Mouse (Mus musculus): ENCODE data around the gene Mcoln2. TPM values are rescaled to one million over a fixed set of nuclear protein-coding genes. Genes with fewer than 3 reads are reported as not detected.

Gene Mcoln2
- total and polyA plus RNA-seq, 3 experiments = 31.0 to 34.9 (median 32.0) TPM

GRCm38 (mm10) chr3:146155628-146156576, 6.3 kb downstream of the Mcoln2 start:
- Histone ChIP-seq H3K9ac (ENCODE audit: insufficient read depth, low read depth) (peak overlapping the region; percentile 16; the same call in 1 of the 2 replicates), H3K27me3 (replicated peaks) (no peaks in the 10 kb centered on the region), H3K27ac (ENCODE audit: insufficient read depth, low read depth) (peak overlapping the region; percentile 89), H3K4me3 (replicated peaks in 1 of 3; ENCODE audit: low read depth in 2 of 3, low read length in 2 of 3, poor library complexity in 1 of 3) (peak overlapping the region; percentile 3 to 17 (median 10)), H3K4me1 (ENCODE audit: control insufficient read depth in 1 of 2, insufficient read depth in 2 of 2) (peaks cover 25 to 84% of the 10 kb centered on the region in 2 experiments), H3K4me2 (ENCODE audit: insufficient read depth, low read depth, poor library complexity, severe bottlenecking) (peak overlapping the region; percentile 40), H3K9me3 (replicated peaks; ENCODE audit: low read length) (peaks cover 8% of the 10 kb centered on the region), H3K79me2 (replicated peaks; ENCODE audit: control insufficient read depth, extremely low read depth, insufficient read depth, poor library complexity, severe bottlenecking) (peaks cover 45% of the 10 kb centered on the region), H3K36me3 (replicated peaks in 1 of 2; ENCODE audit: control insufficient read depth in 1 of 2, insufficient read depth in 1 of 2, low read length in 1 of 2) (peaks cover 9 to 20% of the 10 kb centered on the region in 2 experiments)
- in situ Hi-C loops (cut with MboI; ENCODE audit: low pct_ligation_motif_present, low pct_unique_long_range_greater_than_20kb, low sequenced_read_pairs) = no loop called here
- dilution Hi-C loops (cut with MboI; ENCODE audit: extremely low pct_ligation_motif_present, extremely low pct_unique_long_range_greater_than_20kb, low sequenced_read_pairs) = no loop called here
- TF ChIP-seq ZKSCAN1 (IDR thresholded peaks at IDR 0.05; ENCODE audit: borderline replicate concordance, low read depth, low read length) (peak; percentile 97), NRF1 (IDR thresholded peaks at IDR 0.05; ENCODE audit: low read depth, low read length) (no peak), NELFE (IDR thresholded peaks at IDR 0.05; ENCODE audit: low read depth, low read length) (no peak; the same call in 1 of the 2 replicates), ZC3H11A (IDR thresholded peaks at IDR 0.05; ENCODE audit: low read depth, low read length) (no peak), GABPA (IDR thresholded peaks at IDR 0.05; ENCODE audit: insufficient replicate concordance, low read depth, low read length) (no peak), ELF1 (IDR thresholded peaks at IDR 0.05; ENCODE audit: low read depth, low read length) (peak; percentile 56), JUND (conservative IDR thresholded peaks at IDR 0.05; ENCODE audit: low read depth, low read length) (no peak), MYC (IDR thresholded peaks at IDR 0.05; ENCODE audit: low read depth, low read length) (peak; percentile 10), POLR2A (IDR thresholded peaks at IDR 0.05; ENCODE audit: low read depth, low read length) (peak; percentile 58), MAX (IDR thresholded peaks at IDR 0.05; ENCODE audit: low read length) (no peak), RAD21 (IDR thresholded peaks at IDR 0.05; ENCODE audit: low read depth, low read length) (no peak), POLR2AphosphoS2 (IDR thresholded peaks at IDR 0.05; ENCODE audit: low read depth, low read length) (no peak), SIN3A (IDR thresholded peaks at IDR 0.05; ENCODE audit: low read length) (0 out of 2 replicates have a peak, but pooled peaks have one; percentile 22), EP300 (IDR thresholded peaks at IDR 0.05; ENCODE audit: low read length) (peak; percentile 20; the same call in 1 of the 2 replicates), MAZ (IDR thresholded peaks at IDR 0.05; ENCODE audit: low read depth, low read length) (no peak), USF1 (IDR thresholded peaks at IDR 0.05; ENCODE audit: low read depth, low read length) (no peak), MAFK (IDR thresholded peaks at IDR 0.05; ENCODE audit: insufficient replicate concordance, low read length) (no peak), BHLHE40 (IDR thresholded peaks at IDR 0.05; ENCODE audit: low read depth, low read length) (peak; percentile 71), CTCF (conservative IDR thresholded peaks at IDR 0.05 in 1 of 2, IDR thresholded peaks at IDR 0.05 in 1 of 2; ENCODE audit: low read depth in 2 of 2, low read length in 2 of 2) (no peak), MXI1 (IDR thresholded peaks at IDR 0.05; ENCODE audit: low read depth, low read length) (0 out of 2 replicates have a peak, but pooled peaks have one; percentile 10), ETS1 (conservative IDR thresholded peaks at IDR 0.05; ENCODE audit: low read depth, low read length) (peak; percentile 40; the same call in 1 of the 2 replicates), SMC3 (IDR thresholded peaks at IDR 0.05; ENCODE audit: low read depth, low read length) (no peak), ZMIZ1 (IDR thresholded peaks at IDR 0.05; ENCODE audit: low read depth, low read length) (peak; percentile 32; the same call in 1 of the 2 replicates), HCFC1 (IDR thresholded peaks at IDR 0.05; ENCODE audit: low read depth, low read length) (no peak), USF2 (conservative IDR thresholded peaks at IDR 0.05; ENCODE audit: low read depth, low read length) (no peak), PAX5 (IDR thresholded peaks at IDR 0.05; ENCODE audit: low read length) (no peak), JUN (IDR thresholded peaks at IDR 0.05; ENCODE audit: insufficient read depth, low read depth, low read length) (no peak), RCOR1 (conservative IDR thresholded peaks at IDR 0.05; ENCODE audit: low read depth, low read length) (no peak), UBTF (IDR thresholded peaks at IDR 0.05; ENCODE audit: low read depth, low read length) (no peak), IRF4 (IDR thresholded peaks at IDR 0.05; ENCODE audit: low read depth, low read length) (peak; percentile 9; the same call in 1 of the 2 replicates), CHD1 (IDR thresholded peaks at IDR 0.05; ENCODE audit: low read depth, low read length) (no peak), TBP (conservative IDR thresholded peaks at IDR 0.05; ENCODE audit: low read depth, low read length) (0 out of 2 replicates have a peak, but pooled peaks have one; percentile 42), CHD2 (IDR thresholded peaks at IDR 0.05; ENCODE audit: low read length) (no peak), E2F4 (IDR thresholded peaks at IDR 0.05; ENCODE audit: insufficient replicate concordance, low read depth, low read length) (no peak), MEF2A (IDR thresholded peaks at IDR 0.05; ENCODE audit: borderline replicate concordance, low read depth, low read length) (no peak)
- peak; percentile 65 for DNase-seq (ENCODE audit: extremely low read depth)
